Mouse (Mus musculus) ES-E14 (cell line): ENCODE measurements around the gene Apopt1. TPM values are rescaled to one million over a fixed set of nuclear protein-coding genes. Genes with fewer than 3 reads are reported as not detected.
A peak's percentile ranks its signal among the peaks of the same experiment; 100 is the strongest.

Experiments used
- DNase-seq: peaks from one replicate; pipeline ENCODE4 v3.0.0-alpha.2; 2013; ENCODE audit warnings: low read depth, low spot score
- H3K27ac ChIP-seq: 2 replicates; pipeline ENCODE4 v1.5.1; 2012; ENCODE audit warnings: low read depth, mild to moderate bottlenecking, low read length, moderate library complexity, mixed read lengths; ENCODE audit not compliant: poor library complexity, insufficient read depth, severe bottlenecking
- H3K36me3 ChIP-seq: 2 replicates; pipeline ENCODE4 v1.6.1; 2012; ENCODE audit warnings: mild to moderate bottlenecking, low read length, moderate library complexity, mixed read lengths; ENCODE audit not compliant: control insufficient read depth, poor library complexity, insufficient read depth, severe bottlenecking
- H3K4me1 ChIP-seq, 2 experiments: fragments of 150-350 bp in 1 of 2; sonication (generic) in 1 of 2; 2 replicates each; pipeline ENCODE4 v1.6.1; 2012; ENCODE audit warnings: low read length in 2 of 2, mild to moderate bottlenecking in 1 of 2, mixed read lengths in 1 of 2; ENCODE audit not compliant: control insufficient read depth in 2 of 2, insufficient read depth in 2 of 2, poor library complexity in 1 of 2
- H3K4me3 ChIP-seq, 2 experiments: fragments of 150-350 bp in 1 of 2; sonication (generic) in 1 of 2; 2 replicates each; pipeline ENCODE4 v1.5.1; 2012; ENCODE audit warnings: low read length in 2 of 2, low read depth in 1 of 2, mild to moderate bottlenecking in 1 of 2, mixed read lengths in 1 of 2; ENCODE audit not compliant: insufficient read depth in 1 of 2, poor library complexity in 1 of 2, severe bottlenecking in 1 of 2
- H3K9ac ChIP-seq: 2 replicates; pipeline ENCODE4 v1.6.1; 2012; ENCODE audit warnings: low read depth, mild to moderate bottlenecking, low read length, mixed read lengths; ENCODE audit not compliant: poor library complexity, insufficient read depth, severe bottlenecking
- H3K9me3 ChIP-seq: fragments of 150-350 bp; sonication (generic); 2 replicates; pipeline ENCODE4 v1.6.1; 2012; ENCODE audit warnings: low read depth, mild to moderate bottlenecking, low read length; ENCODE audit not compliant: control insufficient read depth, insufficient read depth
- CHD2 ChIP-seq: IDR thresholded peaks from 2 replicates; pipeline ENCODE4 v1.6.1; 2014; ENCODE audit warnings: mild to moderate bottlenecking, low read depth, low read length, inconsistent platforms
- HCFC1 ChIP-seq: IDR thresholded peaks from 2 replicates; pipeline ENCODE4 v1.6.1; 2012; ENCODE audit warnings: low read length, inconsistent platforms, borderline replicate concordance; ENCODE audit not compliant: insufficient read depth
- MAFK ChIP-seq: IDR thresholded peaks from 2 replicates; pipeline ENCODE4 v1.6.1; 2014; ENCODE audit warnings: mild to moderate bottlenecking, low read depth, low read length, inconsistent platforms; ENCODE audit not compliant: insufficient read depth
- ZC3H11A ChIP-seq: IDR thresholded peaks from 2 replicates; pipeline ENCODE4 v1.6.1; 2012; ENCODE audit warnings: low read depth, mild to moderate bottlenecking, inconsistent platforms, low read length, borderline replicate concordance
- ZNF384 ChIP-seq: IDR thresholded peaks from 2 replicates; pipeline ENCODE4 v1.6.1; 2012; ENCODE audit warnings: low read depth, low read length, inconsistent platforms
- in situ Hi-C, 2 experiments: fragments of 600-800 bp; cut with MboI; formaldehyde crosslinking; loops; one replicate each; pipeline ENCODE4 v1.15.1; 2025; ENCODE audit warnings: low sequenced_read_pairs in 2 of 2, inconsistent platforms in 1 of 2; ENCODE audit not compliant: unreplicated experiment in 2 of 2
- total RNA-seq: library from RNA; depleted of rRNA; stranded (reverse); fragments of 300-350 nt; gene quantifications from 2 replicates; pipeline ENCODE4 v1.2.3, GENCODE M21; 2012

The Apopt1 gene
- total RNA-seq, 1 experiment = 15.2 TPM

- Histone ChIP-seq H3K27ac (no peak within 1 kb of the TSS), H3K9ac (peak within 1 kb of the TSS; percentile 87), H3K36me3 (peaks cover 5% of the 10 kb centered on the region; the same call in 1 of the 2 replicates), H3K4me3 (peak within 1 kb of the TSS; percentile 86 to 99), H3K4me1 (peaks cover 0 to 22% of the 10 kb centered on the region in 2 experiments; a peak in 2 of 4 replicates), H3K9me3 (no peaks in the 10 kb centered on the region)
- no peak for DNase-seq
- in situ Hi-C loops = no loop called here
- peak; percentile 57; the same call in 1 of the 2 replicates for TF ChIP-seq HCFC1
- TF ChIP-seq ZNF384 = no peak
- TF ChIP-seq MAFK = 0 out of 2 replicates have a peak, but pooled peaks have one; percentile 41
These were observed 45.5 kb downstream of the Apopt1 start, which contains the start of gene Klc1 for GRCm38 (mm10) chr12:111758381-111759175. Gene Klc1, plus strand, starts transcription at chr12:111758849.

DNA sequence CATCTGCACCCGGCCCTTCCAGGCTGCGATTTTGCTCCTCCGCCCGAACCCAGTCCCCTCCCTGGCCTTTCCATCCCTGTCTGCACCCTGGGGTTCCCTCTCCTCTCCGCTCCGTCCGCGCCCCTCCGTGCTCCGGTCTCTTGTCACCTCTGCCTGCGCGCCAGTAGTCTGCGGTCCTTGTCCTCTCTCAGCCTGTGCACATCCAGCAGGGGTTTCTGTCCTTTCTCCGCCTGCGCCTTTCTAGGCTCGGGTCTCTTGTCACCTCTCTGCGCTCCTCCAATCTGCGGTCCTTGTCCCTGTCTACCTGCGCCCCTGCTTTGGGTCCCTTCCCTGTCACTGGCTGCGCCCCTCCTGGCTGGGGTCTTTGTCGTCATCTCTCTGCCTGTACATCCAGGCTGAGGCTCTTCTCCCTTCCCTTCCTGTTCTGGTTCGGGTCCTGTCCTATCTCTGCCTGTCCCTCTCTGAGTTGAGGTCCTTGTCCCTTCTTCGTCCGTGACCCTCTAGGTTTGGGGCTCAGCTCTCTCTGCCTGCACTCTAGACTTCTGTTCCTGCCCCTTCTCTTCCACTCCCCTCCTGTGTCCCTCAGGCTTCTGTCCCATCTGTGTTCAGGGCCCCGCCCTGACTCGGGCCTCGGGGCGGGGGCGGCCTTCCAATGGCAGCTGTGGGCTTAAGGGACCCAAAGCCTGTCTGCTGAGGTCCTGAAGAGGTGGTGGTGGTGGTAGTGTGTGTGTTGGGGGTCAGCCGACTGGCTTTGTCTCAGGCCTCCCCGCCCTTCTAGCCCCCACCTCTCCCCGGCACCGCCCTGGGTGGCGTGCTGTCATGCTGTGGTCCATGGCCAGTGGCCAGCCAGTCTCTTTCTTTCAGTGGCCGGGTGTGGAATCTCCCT lies 46.4 kb downstream of the Apopt1 start:
- TF ChIP-seq CHD2 (no peak), HCFC1 (no peak), ZNF384 (no peak), MAFK (no peak), ZC3H11A (no peak)
- peaks cover 5% of the 10 kb centered on the region; the same call in 1 of the 2 replicates for H3K36me3 ChIP-seq
- H3K4me3 ChIP-seq = peak overlapping the region; percentile 86 to 99
- in situ Hi-C loops = no loop called here
- H3K9ac ChIP-seq = peak overlapping the region; percentile 87
- no peak overlapping the region for H3K27ac ChIP-seq
- DNase-seq = no peak
- no peaks in the 10 kb centered on the region for H3K9me3 ChIP-seq
- H3K4me1 ChIP-seq = peaks cover 0 to 22% of the 10 kb centered on the region in 2 experiments; a peak in 2 of 4 replicates

- no peaks in the 10 kb centered on the region for H3K9me3 ChIP-seq
- H3K4me3 ChIP-seq = 0 out of 4 replicates have a peak overlapping the region, but pooled peaks of 1 of the 2 experiments have one; percentile 99
- no peak for DNase-seq
- peaks cover 0 to 22% of the 10 kb centered on the region in 2 experiments; a peak in 2 of 4 replicates for H3K4me1 ChIP-seq
- in situ Hi-C loops = no loop called here
- H3K27ac ChIP-seq = no peak overlapping the region
- peaks cover 5% of the 10 kb centered on the region; the same call in 1 of the 2 replicates for H3K36me3 ChIP-seq
- H3K9ac ChIP-seq = no peak overlapping the region
- TF ChIP-seq ZC3H11A (no peak), MAFK (no peak), CHD2 (no peak), HCFC1 (no peak), ZNF384 (no peak)
These were observed 47.3 kb downstream of the Apopt1 start for GRCm38 (mm10) chr12:111760306-111760908.

- H3K27ac ChIP-seq = no peak overlapping the region
- H3K4me3 ChIP-seq = no peak overlapping the region
- no peak for TF ChIP-seq HCFC1
- no peak for TF ChIP-seq ZNF384
- no peak for TF ChIP-seq MAFK
- TF ChIP-seq CHD2 = no peak
- no peak for TF ChIP-seq ZC3H11A
- H3K36me3 ChIP-seq = peaks cover 5% of the 10 kb centered on the region; the same call in 1 of the 2 replicates
- no peak for DNase-seq
- H3K9me3 ChIP-seq = no peaks in the 10 kb centered on the region
- H3K9ac ChIP-seq = no peak overlapping the region
- H3K4me1 ChIP-seq = peaks cover 3 to 36% of the 10 kb centered on the region in 2 experiments; a peak in 3 of 4 replicates
- in situ Hi-C loops = no loop called here
These were observed 49.7 kb downstream of the Apopt1 start for GRCm38 (mm10) chr12:111762620-111763280.
